Mouse (Mus musculus): ENCODE data around the gene Gtf3c3. TPM values are rescaled to one million over a fixed set of nuclear protein-coding genes. Genes with fewer than 3 reads are reported as not detected.

Gtf3c3 gene
- polyA plus RNA-seq, 2 experiments from 2014 or later, result 21.5 to 24.9 TPM

Other genes with a start within 250 kb of the Gtf3c3 start
- not detected for gene Hecw2, start 243.8 kb downstream of the Gtf3c3 start, polyA plus RNA-seq (2017; shearing (Covaris generic))
- under 1 TPM in 1 of 2 experiments, not detected in 1; 0.34 TPM for gene Ccdc150, start 188.3 kb downstream of the Gtf3c3 start, polyA plus RNA-seq (2017; shearing (Covaris generic))
- 10 to 100 TPM in 1 of 2 experiments, 1 to 10 TPM in 1; 8.6 to 12.8 TPM for gene Pgap1, start 118.7 kb upstream of the Gtf3c3 start, polyA plus RNA-seq (2017; shearing (Covaris generic))

Data from CD4-positive, CD25-positive, alpha-beta regulatory T cell, adult 4 months (primary cell).